Mouse (Mus musculus): ENCODE results near the gene Nsun2.

The Nsun2 gene

DNA sequence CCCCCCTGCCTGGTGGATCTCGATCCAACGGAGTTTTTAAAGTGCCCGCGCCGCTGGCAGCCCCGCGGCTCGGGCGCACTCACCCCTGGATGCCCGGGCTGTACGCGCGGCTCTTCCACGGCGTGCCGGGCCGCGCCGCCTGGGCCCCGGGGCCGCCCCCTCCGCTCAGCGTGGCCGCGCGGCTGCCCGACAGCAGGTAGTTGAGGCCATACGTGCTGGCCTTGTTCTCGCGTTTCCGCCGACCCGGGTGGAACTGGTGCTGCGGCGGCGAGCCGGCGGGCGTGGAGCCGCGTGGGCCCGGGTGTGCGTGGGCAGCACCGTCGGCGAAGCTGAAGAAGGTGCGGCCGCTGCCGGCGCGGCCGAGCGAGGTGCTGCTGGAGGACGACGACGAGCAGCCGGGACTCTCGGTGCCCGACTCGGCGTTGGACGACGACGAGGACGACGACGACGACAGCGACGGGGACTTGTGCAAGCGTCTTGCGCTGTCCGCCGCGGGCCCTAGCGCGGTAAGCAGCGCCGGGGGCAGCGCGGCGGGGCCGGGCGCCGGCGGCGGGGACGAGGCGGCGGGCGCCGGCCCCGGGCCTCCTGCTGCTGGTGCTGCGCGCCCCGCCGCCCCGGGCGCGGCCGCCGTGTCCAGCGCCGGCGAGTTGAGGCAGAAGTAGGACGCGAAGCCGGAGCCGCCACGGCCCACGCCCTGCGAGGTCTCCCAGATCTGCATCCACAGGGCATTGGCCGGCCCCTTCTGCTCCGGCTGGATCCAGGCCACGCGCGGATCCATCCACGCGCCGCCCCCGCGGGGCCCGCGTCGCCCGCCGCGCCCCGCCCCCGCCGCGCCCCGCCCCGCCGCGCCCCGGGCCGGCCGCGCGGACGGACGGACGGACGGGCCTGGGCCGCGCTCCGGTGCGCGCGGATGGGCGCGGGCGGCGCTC lies at the start of gene Nsun2:
Gene Nsun2, plus strand, starts transcription at position 342 of the 929 bp plus-strand sequence.
- peak; percentile 65 for DNase-seq (ENCODE audit: low read depth, low spot score)

DNA sequence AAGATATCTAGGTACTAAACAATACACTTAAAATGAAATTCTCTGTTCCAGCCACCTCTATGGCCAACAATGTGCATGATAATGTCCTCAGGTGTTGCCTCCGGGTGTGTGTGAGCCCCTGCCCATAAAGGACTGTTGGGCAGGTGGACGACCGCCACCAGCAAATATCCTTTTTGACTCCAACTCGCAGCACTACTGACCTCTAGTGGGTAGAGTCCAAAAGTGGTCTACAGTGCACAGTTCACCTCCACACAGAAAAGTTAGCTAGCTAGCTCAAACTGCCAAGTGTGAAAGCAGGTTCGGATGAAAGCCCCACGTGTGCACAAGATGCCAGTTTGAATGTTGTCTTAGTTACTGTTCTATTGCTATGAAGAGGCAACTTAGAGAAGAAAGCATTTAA lies 48.2 kb upstream of the Nsun2 start:
- no peak for DNase-seq (ENCODE audit: low read depth, low spot score)

DNA sequence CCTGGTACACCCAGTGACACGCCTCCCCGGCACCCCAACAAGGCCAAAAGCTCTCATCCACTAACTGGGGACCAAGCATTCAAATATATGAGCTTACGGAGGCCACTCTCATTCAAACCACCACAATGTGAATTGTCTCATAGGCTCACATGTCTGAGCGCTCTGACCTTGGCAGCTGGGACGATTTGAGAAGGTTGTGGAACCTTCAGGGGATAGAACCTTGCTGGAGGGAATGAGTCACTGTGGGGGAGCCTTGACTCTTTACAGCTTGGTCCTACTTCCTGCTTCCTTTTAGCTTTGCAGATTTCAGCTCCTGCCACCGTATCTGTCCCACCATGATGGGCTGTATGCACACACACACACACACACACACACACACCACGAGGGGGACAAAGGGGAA lies 47.7 kb upstream of the Nsun2 start:
- no peak for DNase-seq (ENCODE audit: low read depth, low spot score)

DNA sequence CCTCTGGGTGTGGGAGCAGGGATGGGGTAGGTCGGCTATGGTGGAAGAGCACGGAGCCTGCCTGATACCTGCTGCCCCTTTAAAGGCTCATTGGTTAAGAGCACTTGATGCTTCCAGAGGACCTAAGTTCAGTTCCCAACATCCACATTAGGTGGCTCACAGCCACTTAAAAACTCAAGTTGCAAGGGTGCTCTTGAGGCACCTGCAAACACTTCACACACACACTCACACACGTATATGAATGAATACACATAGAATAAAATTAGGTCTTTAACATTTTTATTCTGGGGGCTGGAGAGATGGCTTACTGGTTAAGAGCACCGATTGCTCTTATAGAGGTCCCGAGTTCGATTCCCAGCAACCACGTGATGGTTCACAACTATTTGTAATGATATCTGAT lies 46.4 kb upstream of the Nsun2 start:
- no peak for DNase-seq (ENCODE audit: low read depth, low spot score)

DNA sequence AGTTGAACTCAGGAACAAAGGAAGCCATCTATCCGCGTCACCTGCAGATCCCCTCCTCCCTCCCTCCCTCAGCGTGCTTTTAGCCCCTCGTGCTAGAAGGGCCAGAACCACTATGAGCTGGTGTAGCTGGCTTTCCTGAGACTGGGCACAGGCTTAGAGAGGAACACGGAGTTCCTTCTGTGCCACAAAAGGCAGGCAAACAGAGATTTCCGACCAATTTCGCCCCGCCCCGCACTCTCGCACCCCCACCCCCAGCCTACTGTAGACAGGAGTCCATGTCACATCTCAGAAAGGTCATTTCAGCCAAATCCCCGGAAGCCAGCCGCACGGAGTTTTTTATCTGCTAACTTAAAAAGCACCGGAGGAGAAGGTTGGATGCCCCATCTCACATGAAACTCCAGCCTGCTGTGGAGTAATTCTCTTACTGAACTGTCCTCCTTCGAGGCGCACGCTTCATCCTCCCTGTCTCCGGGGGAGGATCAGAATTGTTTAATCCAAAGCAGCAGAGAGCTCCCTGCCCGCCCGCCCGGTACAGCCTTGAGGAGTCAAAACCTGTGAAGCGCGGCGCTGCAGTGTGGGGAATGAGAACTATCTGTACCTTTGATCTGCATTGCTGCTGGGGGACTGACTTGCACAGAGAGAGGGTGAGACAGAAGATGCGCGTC lies 45.8 kb upstream of the Nsun2 start:
- no peak for DNase-seq (ENCODE audit: low read depth, low spot score)

DNA sequence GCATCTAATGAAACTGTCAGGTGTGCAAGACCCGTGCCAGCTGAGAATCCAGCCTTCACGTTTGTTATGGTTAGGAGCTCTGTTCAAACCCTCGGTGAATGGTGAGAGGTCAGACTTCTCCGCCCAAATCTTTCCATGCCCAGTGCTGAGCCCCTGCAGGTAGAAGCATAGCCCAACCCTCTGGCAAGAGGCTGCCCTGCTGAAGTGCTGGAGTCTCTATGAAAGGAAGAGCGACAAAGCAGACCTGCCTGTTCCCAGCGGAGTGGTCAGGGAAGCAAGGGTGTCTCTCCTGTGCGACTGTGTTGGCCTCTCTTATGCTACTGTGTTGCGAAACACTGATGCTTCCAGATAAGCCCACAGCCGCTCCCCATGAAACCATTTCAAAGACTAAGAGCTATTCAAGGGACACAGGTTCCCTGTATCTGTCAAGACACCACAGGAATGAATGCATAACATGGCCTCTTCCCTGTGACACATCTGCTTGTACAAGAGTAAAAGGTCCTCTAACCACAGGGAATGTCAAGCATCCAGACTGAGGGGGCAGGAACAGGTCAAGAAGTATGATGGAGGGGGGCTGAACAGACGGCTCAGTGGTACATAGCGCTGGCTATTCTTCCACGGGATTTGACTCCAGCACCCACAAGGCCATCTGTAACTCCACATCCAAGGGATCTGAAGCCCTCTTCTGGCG lies 44.8 kb upstream of the Nsun2 start:
- DNase-seq (ENCODE audit: low read depth, low spot score), result no peak

DNA sequence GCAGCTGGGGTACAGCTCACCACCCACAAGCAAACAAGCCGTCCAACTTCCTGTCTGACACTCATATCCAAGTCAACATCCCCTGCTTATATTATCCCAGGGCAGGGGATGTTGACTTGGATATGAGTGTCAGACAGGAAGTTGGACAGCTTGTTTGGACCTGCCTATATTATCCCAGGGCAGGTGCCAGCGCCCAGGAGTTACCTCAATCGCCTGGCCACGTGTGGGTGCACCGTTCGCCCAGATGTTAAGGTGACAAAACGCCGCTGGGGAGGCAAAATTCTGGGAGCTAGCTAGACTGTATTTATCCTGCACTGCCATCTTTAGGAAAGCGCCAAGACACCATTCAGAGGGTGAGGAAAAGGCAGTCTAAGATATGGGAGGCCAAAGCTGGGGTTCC lies 43.8 kb upstream of the Nsun2 start:
- DNase-seq (ENCODE audit: low read depth, low spot score), result no peak

DNA sequence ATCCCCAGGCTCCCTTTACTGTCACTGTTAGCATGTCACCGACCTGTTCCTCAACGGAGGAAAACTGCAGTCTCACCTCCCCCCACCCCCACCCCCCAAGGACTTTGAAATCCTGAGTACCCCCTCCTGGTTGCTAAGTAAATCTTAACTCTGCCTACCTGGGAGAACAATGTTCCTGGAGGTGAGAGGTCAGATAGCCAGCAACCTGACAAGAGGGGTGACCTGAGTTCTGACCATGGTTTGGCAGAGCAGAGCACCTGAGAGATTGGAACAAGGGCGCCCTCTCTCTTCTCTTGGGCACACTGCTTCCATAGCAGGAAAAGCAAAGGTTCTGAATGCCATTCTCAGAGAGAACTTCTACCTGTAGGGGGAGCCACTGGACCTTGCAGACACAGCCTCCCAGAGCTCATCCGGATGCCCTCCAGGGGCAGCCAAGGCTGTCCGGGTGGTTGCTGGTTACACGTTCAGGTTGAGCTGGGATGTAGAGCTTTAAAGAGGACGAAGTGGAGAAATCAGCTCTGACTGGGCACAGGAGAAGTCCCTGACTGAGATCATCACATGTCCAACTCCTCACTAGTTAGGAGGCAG lies 40.6 kb upstream of the Nsun2 start:
- DNase-seq (ENCODE audit: low read depth, low spot score), result peak; percentile 59

DNA sequence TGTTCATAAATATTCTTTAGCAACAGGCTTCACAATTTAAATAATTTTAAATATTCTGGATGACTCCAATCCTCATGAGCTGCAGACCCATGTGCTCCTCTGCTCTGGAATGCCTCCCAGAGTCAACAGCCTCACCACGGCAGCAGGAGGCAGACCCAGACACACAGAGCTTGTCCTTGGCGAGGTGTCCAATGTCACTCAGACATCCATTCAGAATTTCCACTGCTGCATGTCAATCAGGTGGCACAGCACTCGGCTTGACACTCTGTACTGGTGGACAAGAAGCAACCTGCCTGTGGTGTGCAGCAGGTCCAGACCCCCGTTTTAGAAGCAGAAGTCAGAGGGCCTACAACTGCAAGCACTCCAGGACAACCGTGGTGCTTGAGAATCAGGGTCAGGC lies 35.3 kb upstream of the Nsun2 start:
- no peak for DNase-seq (ENCODE audit: low read depth, low spot score)

DNA sequence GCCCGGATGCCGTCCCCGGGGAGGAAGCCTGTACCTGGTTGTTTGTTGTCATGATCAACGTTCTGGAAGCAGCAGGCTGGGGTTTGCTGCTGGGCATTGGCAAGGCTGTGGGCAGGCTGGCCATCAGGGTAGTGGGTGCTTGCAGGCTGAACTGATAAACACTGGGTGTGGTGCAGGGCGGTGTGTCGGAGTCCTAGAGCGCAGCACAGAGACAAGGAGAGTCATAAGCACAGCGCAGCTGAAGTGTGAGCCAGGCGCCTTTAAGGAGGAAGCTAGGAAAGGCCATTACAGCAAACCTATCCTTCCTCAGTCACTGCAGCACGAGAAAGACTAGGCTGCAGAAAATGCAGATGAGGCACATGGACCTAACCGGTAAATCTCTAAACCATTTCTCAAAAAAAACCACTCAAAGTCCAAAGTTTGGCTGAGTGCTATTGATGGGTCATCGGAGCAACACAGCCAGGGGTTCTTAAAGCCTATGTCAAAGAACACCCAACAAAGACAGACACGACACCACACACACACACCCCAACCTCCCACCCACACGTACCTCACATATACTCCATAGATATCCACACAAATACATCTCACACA lies 31.3 kb upstream of the Nsun2 start:
- no peak for DNase-seq (ENCODE audit: low read depth, low spot score)

DNA sequence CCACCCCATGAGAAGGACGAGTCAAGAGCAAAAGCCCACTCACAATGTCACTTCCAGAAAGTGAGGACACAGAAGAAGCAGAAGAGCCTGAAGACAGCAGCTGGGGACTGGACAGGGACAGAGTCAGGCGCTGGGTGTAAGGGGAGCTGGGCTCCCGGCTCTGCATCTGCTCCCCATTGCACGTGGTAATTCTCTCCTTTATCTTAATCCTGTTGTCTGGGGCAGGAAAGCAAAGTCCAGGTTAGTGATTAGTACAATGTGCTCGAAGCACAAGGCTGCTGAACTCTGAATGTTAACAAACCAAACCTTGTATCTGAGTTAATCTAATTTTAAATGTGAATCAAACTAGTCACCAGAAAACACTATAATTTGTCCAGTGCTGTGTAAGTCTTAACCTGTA lies 30.7 kb upstream of the Nsun2 start:
- no peak for DNase-seq (ENCODE audit: low read depth, low spot score)

DNA sequence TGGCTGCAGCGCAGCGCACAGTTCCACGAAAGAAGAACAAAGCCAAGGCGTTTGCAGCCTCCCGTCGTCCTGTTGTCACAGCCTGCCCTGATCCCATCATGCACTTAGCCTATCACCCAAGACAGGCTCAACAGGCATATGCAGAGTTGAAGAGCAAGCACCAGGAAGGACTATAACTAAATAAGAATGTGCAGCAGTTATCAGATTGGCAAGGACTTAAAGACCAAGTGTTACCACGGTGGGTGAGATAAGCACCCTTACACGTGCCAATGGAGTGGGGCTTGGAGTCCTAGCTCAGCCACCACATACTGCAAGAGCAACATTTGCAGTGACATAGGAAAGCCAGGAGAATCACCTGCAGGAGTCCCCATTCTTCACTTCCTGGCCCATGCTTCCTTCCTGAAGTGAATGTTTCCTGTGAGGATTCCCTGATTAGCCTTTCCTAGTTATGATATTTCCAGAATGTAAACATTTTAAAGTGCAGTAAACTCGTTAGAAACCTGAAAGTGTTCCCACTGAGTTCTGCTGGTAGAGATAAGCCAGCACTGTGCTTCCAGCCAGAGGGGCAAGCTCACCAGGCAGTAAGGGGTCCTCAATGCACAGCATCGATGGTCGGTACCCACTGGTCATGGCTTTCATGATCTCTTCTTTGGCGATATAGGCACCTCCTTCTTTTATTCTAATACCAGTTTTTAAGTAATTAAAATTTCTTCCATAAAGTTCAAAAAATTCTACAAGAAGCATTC lies 27.0 kb upstream of the Nsun2 start:
- no peak for DNase-seq (ENCODE audit: low read depth, low spot score)

DNA sequence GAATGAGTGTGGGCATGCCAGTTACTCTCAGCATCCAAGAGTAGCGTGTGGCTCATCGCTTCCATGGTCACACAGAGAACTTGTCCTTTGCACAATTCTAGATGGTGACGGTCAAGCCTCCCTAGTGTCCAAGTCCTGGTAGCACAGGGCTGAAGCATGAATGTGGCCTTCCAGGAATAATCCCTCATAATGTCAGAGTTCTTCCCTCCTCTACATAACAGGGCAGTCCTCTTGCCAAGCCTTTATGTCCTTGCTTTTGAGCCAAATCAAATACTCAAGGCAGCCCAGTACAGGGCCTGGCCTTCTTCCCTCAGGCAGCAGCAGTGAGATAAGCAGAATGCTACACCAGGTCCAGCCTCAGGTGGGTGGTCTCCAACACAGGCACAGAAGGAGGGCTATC lies 25.9 kb upstream of the Nsun2 start:
- no peak for DNase-seq (ENCODE audit: low read depth, low spot score)

DNA sequence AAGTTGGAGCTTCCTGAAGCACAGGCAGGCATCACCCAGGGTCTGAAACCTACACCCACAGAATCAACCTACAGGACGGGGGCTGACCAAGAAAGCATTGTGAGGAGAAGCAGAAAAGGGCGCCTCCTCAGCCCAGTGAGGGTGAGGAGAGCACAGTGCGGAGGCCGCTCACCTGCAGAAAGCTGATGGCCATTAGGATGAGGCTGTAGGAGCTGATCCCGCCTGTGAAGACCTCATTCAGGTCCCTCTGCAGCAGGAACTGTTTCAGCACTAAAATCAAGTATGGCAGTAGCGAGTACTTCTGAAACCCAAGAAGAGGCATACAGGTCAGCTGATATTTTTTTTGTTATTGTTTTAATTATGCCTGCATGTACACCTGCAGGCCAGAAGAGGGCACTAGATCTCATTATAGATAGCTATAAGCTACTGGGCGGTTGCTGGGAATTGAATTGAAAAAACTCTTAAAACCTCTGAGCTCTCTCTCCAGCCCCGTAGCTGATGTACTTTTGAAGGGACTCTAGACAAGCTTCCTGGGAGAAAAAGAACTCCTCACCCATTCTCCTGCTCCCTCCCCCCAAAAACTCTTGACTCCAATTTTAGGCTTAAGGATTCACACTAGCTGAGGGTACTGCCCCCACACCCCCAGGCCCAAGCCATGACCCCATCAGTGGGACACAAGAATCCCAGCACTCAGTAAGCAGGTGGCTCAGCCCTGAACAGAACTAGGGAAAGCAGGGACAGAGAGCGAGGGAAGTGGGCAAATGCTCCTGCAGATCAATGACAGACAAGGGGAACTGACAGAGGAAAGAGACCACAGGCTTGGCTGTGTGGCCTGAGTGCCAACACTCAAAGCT lies 23.9 kb upstream of the Nsun2 start:
- peak; percentile 59 for DNase-seq (ENCODE audit: low read depth, low spot score)

DNA sequence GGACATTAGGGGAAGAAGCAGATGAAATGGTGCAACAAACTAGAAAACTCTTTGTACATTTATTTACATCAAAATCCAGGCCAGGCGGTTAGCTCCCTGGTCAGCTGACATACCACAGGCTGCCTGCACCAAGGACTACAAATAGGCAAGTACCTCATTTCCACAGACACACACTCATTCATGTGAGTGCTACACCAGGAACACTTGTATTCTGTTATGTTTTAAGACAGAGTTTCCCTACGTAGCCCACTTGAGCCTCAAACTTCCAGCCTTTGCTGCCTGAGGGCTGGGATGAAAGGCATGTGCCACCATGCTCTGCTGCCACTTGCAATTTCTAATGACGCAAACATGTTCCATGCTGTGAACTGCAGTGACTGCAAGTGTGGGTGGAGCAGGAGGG lies 18.5 kb upstream of the Nsun2 start:
- DNase-seq (ENCODE audit: low read depth, low spot score), result no peak

DNA sequence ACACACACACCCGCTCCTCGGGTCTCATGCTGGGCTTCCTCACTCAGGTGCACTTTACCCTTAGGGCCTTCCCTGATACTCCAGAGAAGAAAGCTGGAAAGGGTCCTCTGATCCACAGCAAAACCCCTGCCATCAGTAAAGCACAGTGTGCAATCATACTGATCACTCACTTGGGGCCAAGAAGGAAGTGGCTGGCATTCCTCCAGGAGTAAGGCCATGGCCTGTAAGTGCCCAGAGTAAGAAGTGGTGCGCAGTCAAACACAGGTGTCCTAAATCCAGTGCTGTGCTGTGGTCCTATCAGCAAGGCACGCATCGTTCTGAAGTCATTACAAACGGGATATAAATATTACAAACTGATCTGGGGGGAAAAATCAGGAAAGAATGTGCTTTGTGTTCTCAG lies 16.1 kb upstream of the Nsun2 start:
- DNase-seq (ENCODE audit: low read depth, low spot score), result no peak

DNA sequence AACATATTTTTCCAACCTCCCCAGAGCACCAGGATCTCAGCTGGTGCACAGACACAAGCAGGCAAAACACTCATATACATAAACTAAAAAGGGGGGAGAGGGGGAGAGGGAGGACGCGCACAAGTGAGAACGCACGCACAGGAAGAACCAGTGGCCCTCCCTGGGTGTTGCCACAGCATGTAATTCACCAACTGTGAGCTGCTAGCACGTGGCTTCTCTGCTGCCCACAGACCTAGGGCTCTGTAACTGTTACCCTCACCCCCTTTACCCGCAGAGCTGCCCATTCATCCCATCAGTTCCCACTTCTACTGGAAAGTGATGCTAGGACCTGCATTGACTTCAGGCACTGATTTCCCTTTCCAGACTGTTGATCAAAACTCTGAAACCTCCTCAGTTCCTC lies 14.4 kb upstream of the Nsun2 start:
- DNase-seq (ENCODE audit: low read depth, low spot score), result no peak

DNA sequence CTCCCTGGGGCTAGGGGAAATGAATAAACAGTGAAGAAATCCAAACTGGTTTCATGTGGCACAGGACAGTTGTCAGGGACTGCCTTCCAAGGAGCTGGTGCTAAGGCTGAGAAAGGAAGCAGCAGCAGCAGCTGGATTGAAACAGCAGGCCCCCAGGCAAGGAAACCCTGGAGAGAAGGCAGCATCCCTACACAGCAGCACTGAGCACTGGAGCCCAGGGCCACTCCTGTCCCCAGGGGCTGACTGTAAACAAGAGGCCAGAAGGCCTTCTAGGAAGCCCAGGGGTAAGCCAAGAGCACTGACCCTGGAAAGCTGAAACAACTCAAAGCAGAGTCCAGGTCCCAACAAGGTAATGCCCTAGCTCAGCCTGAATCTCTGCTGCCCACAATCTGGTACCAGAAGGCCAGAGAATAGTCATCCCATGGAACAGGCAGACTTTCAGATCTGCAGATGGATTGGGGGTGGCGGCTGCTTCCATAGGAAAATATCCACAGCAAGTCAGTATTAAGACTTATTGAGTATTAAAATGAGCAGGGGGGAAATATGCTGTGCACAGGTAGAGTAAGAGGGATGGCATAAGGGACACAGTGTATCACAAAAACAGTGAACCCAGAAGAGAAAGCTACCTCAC lies 11.3 kb upstream of the Nsun2 start:
- DNase-seq (ENCODE audit: low read depth, low spot score), result no peak

DNA sequence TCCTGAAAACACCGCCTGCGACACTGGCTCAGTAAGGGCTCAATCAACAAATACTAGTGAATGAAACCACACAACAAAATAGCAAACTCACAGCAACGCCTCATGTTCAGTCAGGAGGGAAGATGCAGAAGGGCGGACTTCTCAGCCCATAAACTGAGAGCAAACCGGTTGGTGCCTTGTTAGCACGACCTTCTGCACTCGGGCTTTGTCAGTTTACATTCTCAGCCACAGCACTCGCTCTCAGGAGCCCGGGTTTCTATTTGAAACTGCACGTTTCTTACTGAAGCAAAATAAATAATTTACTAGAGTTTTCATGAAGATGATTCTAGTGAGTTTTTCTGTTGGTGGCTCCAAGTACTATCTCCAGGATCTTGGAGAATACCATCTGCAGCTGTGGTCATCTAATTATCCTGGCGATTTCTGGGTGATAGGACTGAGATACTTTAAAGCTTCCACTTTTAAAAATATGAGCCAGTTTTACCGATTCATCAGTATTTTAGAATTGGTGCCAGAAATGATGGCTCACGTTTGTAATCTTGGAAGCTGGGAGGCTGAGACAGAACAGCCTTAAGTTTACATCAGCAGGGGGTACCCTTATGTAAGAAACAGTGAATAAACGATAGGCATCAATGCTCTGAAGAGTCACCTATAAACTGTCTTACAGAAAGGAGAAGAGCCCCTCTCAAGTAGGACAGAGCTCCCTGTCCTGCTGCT lies 9.9 kb upstream of the Nsun2 start:
- no peak for DNase-seq (ENCODE audit: low read depth, low spot score)
